Mouse (Mus musculus) lung, postnatal 0 days (tissue): ENCODE measurements around the gene Zfp385b.

Source experiments
- CTCF ChIP-seq: IDR thresholded peaks from 2 replicates; pipeline ENCODE4 v1.5.1; 2016; ENCODE audit warnings: antibody characterized with exemption, mild to moderate bottlenecking
- EP300 ChIP-seq: IDR thresholded peaks from 2 replicates; pipeline ENCODE4 v1.6.1; 2016; ENCODE audit warnings: antibody characterized with exemption, mild to moderate bottlenecking, control low read depth

GRCm38 (mm10) chr2:77726798-77727197 lies 92.6 kb downstream of the Zfp385b start:
- no peak for TF ChIP-seq EP300
- TF ChIP-seq CTCF, result no peak
